Mouse (Mus musculus): ENCODE measurements around the gene Card10.

The Card10 gene

DNA sequence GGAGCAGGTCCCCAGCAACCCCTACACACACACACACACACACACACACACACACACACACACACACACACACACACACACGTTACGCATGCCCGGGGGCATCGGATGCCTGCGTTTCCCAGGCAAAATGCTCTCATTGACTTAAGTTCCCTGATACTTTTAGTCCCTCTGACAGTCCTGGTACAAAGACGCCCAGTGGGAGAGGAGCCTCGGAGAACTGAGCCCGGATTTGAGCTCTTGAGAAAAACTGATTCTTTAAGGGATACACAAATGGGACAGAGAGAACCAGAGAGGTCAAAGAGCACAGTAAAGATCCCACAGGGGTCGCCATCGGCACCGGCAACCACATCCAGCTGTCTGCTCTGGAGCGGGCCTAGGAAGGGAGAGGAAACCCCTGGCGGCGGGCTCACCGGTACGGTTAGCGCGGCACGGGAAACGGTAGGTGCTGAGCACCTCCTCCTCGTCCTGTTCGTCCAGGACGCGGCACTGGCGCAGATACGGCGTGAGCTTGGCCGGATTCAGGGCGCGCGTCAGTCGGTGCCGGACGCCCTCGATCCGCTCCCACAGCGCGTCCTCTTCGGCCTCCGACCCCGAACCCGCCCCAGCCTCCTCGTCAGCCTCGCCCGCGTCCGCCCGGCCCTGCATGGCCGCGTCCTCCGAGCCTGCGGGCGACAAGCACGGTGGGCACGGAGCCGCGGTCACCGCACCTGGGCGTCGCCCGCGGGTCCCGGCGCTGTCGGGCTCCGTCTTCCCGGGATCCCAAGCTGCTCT, 686 bp downstream of the Card10 start:
- no peak for DNase-seq (ENCODE audit: low read depth)

- DNase-seq (ENCODE audit: low read depth) = no peak
Measured at GRCm38 (mm10) chr15:78801571-78801970, 1.3 kb downstream of the Card10 start.

GRCm38 (mm10) chr15:78799029-78799428, 3.8 kb downstream of the Card10 start:
- DNase-seq (ENCODE audit: low read depth) = no peak

DNA sequence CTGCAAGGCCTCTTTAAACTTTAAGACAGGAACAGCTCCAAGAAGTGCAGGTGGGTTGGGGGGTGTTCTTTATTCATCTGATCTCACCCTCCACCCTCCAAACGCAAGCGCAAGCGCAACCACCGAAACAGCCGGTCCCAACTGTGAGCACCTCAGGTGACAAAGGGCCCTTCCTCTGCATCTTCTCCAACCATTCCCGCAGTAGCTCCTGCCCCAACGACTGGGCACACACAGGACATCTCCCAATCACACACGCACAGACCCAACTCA, 5.8 kb downstream of the Card10 start:
- DNase-seq (ENCODE audit: low read depth) = no peak

- no peak for DNase-seq (ENCODE audit: low read depth)
Measured at GRCm38 (mm10) chr15:78796196-78797059, 6.4 kb downstream of the Card10 start.

- no peak for DNase-seq (ENCODE audit: low read depth)
Measured at GRCm38 (mm10) chr15:78790990-78791389, 11.9 kb downstream of the Card10 start.

- peak; percentile 42 for DNase-seq (ENCODE audit: low read depth)
Measured at GRCm38 (mm10) chr15:78790451-78790850, 12.4 kb downstream of the Card10 start.

GRCm38 (mm10) chr15:78789721-78790323, 13.0 kb downstream of the Card10 start:
- DNase-seq (ENCODE audit: low read depth) = no peak

- DNase-seq (ENCODE audit: low read depth) = peak; percentile 26
Measured at GRCm38 (mm10) chr15:78788042-78788441, 14.8 kb downstream of the Card10 start.

GRCm38 (mm10) chr15:78787287-78787856, 15.5 kb downstream of the Card10 start:
- DNase-seq (ENCODE audit: low read depth) = no peak

- no peak for DNase-seq (ENCODE audit: low read depth)
Measured at GRCm38 (mm10) chr15:78786411-78786818, 16.4 kb downstream of the Card10 start.

- DNase-seq (ENCODE audit: low read depth) = no peak
Measured at GRCm38 (mm10) chr15:78785961-78786360, 16.9 kb downstream of the Card10 start.

- DNase-seq (ENCODE audit: low read depth) = no peak
Measured at GRCm38 (mm10) chr15:78785258-78785657, 17.6 kb downstream of the Card10 start.

GRCm38 (mm10) chr15:78784520-78784919, 18.3 kb downstream of the Card10 start:
- DNase-seq (ENCODE audit: low read depth) = no peak

DNA sequence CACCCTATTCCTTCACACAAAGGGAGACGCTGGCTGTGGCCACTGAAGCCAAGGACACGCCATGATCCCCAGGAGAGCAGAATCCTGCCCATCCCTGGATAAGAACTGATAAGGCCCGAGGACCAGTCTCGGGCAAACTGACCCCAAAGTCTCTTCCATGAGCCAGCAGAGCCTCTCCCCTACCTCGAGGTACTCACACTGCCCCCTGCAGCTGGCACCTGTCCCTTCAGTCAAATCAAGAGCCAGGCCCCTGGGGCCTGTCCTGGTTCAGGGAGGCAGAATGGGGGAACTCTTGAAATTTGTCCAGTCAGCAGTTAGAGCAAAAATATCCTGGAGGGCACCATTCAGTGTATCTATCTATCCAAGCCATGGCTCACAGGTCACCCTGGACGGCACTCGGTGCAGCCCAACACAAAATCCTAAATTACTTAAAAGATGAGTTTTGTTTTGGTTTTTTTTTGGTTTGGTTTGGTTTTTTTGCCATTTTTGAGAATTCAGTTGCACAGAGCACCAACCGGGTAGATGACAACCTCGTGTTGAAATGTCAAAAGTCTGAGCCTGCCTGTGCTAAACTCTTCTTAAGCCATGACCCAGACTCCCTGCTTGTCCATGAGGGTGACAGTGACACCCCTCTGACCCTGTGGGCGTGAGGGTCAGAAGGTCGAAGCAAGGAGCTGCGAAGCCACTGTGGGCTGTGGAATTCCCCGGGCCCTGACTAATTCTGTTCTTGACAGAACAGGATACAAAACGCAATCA, 20.3 kb downstream of the Card10 start:
- no peak for DNase-seq (ENCODE audit: low read depth)

DNA sequence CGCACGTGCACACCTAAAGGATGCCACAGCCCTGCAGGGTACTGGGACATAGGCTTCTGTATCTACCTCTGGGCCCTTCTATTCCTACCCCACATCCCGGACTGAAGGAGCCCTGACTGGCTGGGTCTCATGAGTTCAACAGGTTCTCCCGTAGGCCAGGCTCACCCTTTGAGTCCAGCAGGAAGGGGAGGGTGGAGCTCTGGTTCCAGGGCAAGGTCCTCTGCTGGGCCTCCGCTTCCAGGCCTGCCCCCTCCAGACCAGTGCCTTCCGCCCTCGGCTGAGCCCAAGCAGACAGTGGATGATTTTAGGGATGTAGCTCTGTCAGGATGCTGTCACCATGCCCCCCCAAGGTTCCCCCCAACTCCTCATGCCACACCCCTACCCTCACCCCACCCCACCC, 21.9 kb downstream of the Card10 start:
- DNase-seq (ENCODE audit: low read depth) = no peak

GRCm38 (mm10) chr15:78780359-78780758, 22.5 kb downstream of the Card10 start:
- no peak for DNase-seq (ENCODE audit: low read depth)

GRCm38 (mm10) chr15:78779690-78780089, 23.2 kb downstream of the Card10 start:
- no peak for DNase-seq (ENCODE audit: low read depth)

DNA sequence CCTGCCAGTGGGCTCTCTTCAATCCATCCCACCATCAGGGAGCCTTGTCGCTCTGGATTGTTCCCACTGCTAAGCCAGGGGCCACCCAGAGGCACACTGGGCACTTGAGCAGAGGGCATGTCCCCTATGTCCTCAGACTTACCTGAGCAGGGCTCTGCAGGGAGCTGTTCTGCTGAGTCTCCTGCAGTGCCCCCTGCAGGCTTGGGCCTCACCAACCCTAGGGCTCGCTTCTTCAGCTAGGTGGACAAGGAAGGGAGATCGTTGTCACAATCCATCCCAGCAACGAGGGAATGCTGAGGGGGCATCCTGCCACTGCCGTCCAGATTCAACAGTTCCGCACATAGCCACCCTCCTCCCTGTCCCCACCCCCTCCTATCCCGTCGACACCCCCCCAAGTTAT, 23.6 kb downstream of the Card10 start:
- peak; percentile 29 for DNase-seq (ENCODE audit: low read depth)

- peak; percentile 77 for DNase-seq (ENCODE audit: low read depth)
Measured at GRCm38 (mm10) chr15:78778077-78778870, 24.6 kb downstream of the Card10 start.

DNA sequence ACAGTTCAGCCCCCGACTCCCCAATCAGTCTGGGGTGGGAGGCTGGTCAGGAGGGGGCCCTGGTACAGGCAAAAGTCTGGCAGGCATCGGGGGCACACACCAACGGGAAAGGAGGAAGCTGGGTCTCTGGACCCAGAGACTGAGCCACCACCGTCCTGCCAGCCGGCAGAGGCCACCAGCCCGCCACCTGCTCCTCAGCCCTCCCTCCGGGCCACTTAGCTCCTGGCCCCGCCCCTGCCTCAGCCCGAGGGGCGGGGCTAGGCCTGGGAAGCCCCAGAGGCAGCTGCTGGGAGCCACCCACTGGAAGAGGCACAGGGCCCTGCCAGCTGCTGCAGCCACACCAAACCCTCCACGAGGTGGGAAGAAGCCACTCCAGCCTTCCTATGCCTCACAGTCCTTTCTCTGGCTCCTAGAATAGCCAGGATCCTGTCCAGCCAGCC, 29.5 kb downstream of the Card10 start, which contains the start of gene Mfng:
Mfng (minus strand) TSS at position 186 of the 440 bp plus-strand sequence.
- DNase-seq (ENCODE audit: low read depth) = peak; percentile 93

Measured in 416B (cell line).